Mouse (Mus musculus): ENCODE results near the gene BC107364. TPM values are rescaled to one million over a fixed set of nuclear protein-coding genes. Genes with fewer than 3 reads are reported as not detected.
"Not testable (repeated sequence)": the region's sequence is repeated elsewhere in the genome, so short reads cannot be mapped to it uniquely, and the experiment has no call there.

The BC107364 gene
- polyA plus RNA-seq, 1 experiment from 2014 or later = not detected

- 90% methylated on average over 3 of the region's 3 CpGs for WGBS
- not testable (repeated sequence) for H3K9me3 ChIP-seq (replicated peaks); H3K4me3 ChIP-seq (replicated peaks); H3K27ac ChIP-seq; H3K4me1 ChIP-seq; H3K36me3 ChIP-seq; H3K4me2 ChIP-seq; ATAC-seq (replicated peaks; ENCODE audit: low FRiP score); H3K9ac ChIP-seq
- peaks cover 78% of the 10 kb centered on the region for H3K27me3 ChIP-seq
Observed at GRCm38 (mm10) chr3:96468335-96468734, 16.2 kb upstream of the BC107364 start.

GRCm38 (mm10) chr3:96467641-96468040 lies 15.5 kb upstream of the BC107364 start:
- H3K9ac ChIP-seq = no peak overlapping the region
- H3K4me3 ChIP-seq (replicated peaks) = no peak overlapping the region
- no peaks in the 10 kb centered on the region for H3K36me3 ChIP-seq
- H3K4me1 ChIP-seq = 0 out of 2 replicates have a peak, but pooled peaks cover 5% of the 10 kb centered on the region
- H3K4me2 ChIP-seq = no peak overlapping the region
- peaks cover 72% of the 10 kb centered on the region for H3K27me3 ChIP-seq
- 92% methylated on average over 8 of the region's 8 CpGs for WGBS
- H3K27ac ChIP-seq = no peak overlapping the region
- no peaks in the 10 kb centered on the region for H3K9me3 ChIP-seq (replicated peaks)
- no peak for ATAC-seq (replicated peaks; ENCODE audit: low FRiP score)

- Histone ChIP-seq H3K27me3 (peaks cover 43% of the 10 kb centered on the region), H3K9me3 (replicated peaks) (no peaks in the 10 kb centered on the region), H3K9ac (0 out of 2 replicates have a peak overlapping the region, but pooled peaks have one; percentile 11), H3K4me3 (replicated peaks) (peak overlapping the region; percentile 19), H3K27ac (no peak overlapping the region), H3K4me2 (peak overlapping the region; percentile 40), H3K36me3 (no peaks in the 10 kb centered on the region), H3K4me1 (0 out of 2 replicates have a peak, but pooled peaks cover 5% of the 10 kb centered on the region)
- WGBS = 7% methylated on average over 25 of the region's 25 CpGs
- ATAC-seq (replicated peaks; ENCODE audit: low FRiP score) = no peak
Observed at GRCm38 (mm10) chr3:96463891-96464290, 11.8 kb upstream of the BC107364 start.

- H3K27me3 ChIP-seq = peaks cover 22% of the 10 kb centered on the region
- not testable (repeated sequence) for H3K4me2 ChIP-seq; H3K4me3 ChIP-seq (replicated peaks); H3K36me3 ChIP-seq; H3K9me3 ChIP-seq (replicated peaks); H3K4me1 ChIP-seq; ATAC-seq (replicated peaks; ENCODE audit: low FRiP score); H3K9ac ChIP-seq; H3K27ac ChIP-seq
- no CpG with 5 or more reads among the region's 19 CpGs for WGBS
Observed at GRCm38 (mm10) chr3:96460568-96460870, 8.4 kb upstream of the BC107364 start.

DNA sequence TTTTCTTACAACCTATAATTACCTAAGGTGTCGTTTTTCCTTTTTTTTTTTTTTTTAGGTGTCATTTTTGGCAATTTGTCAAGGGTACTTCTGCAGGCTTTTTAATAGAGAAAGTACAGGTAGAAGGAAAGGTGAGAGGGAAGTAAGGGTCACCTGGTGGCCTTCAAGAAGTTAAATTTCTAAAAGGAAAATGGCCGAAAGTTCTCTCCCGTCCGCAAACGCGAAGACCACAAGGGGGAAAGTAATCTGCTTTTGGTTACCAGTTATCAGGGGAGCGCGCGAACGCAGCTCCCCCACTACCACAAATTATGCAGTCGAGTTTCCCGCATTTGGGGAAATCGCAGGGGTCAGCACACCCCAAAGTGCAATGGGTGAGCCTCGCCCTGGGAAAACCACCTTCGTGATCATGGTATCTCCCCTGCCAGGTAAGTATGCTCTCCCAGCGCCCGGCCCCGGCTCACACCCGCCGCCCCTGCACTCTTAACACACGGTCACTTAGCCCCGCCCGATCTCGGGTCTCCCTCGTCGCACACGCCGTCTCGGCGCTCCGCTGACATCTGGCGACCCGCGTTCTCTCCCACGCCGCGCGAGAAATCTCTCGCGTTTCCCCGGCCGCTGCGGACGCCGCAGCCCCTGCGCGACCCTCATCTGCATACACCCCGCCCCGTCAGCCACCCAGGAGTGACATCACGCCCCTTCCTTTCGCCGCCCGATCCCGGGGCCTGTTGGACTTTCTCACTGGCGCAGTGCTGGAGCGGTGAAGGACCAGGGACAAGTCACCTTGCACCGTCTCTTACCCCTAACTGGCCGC lies 7.9 kb upstream of the BC107364 start:
- H3K9me3 ChIP-seq (replicated peaks); H3K27ac ChIP-seq; H3K9ac ChIP-seq; H3K4me2 ChIP-seq; H3K4me3 ChIP-seq (replicated peaks); H3K36me3 ChIP-seq; H3K4me1 ChIP-seq: not testable (repeated sequence)
- peaks cover 23% of the 10 kb centered on the region for H3K27me3 ChIP-seq
- ATAC-seq (replicated peaks; ENCODE audit: low FRiP score) = peak; percentile 93
- WGBS = 0% methylated on average over 1 of the region's 58 CpGs

- H3K36me3 ChIP-seq; H3K4me1 ChIP-seq; H3K4me2 ChIP-seq; H3K9me3 ChIP-seq (replicated peaks); ATAC-seq (replicated peaks; ENCODE audit: low FRiP score); H3K4me3 ChIP-seq (replicated peaks); H3K9ac ChIP-seq; H3K27ac ChIP-seq: not testable (repeated sequence)
- WGBS = no CpG with 5 or more reads among the region's 48 CpGs
- H3K27me3 ChIP-seq = peaks cover 19% of the 10 kb centered on the region
Observed at GRCm38 (mm10) chr3:96458886-96459439, 6.9 kb upstream of the BC107364 start.

DNA sequence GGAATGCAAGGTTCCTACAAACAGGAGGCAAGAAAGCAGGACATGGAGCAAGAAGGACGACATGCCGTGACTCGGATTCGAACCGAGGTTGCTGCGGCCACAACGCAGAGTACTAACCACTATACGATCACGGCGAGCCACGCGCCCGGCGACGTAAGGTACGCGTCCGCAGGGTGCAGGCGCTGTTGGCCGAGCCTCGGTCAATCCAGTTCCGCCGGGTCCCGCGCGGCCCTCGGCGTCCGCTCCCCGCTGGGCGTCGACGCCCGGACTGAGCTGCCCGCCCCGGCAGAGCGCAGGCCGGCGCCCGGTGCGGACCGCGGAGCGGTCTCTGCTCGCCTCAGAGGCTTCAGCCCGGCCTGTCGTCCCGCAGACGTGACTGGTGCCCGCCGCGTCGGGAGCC lies 5.9 kb upstream of the BC107364 start:
- not testable (repeated sequence) for H3K4me1 ChIP-seq; H3K9me3 ChIP-seq (replicated peaks); H3K36me3 ChIP-seq; H3K9ac ChIP-seq; H3K27ac ChIP-seq; H3K4me3 ChIP-seq (replicated peaks); H3K4me2 ChIP-seq
- ATAC-seq (replicated peaks; ENCODE audit: low FRiP score) = 0 out of 2 replicates have a peak, but pooled peaks have one; percentile 5
- no CpG with 5 or more reads among the region's 53 CpGs for WGBS
- H3K27me3 ChIP-seq = peaks cover 15% of the 10 kb centered on the region

DNA sequence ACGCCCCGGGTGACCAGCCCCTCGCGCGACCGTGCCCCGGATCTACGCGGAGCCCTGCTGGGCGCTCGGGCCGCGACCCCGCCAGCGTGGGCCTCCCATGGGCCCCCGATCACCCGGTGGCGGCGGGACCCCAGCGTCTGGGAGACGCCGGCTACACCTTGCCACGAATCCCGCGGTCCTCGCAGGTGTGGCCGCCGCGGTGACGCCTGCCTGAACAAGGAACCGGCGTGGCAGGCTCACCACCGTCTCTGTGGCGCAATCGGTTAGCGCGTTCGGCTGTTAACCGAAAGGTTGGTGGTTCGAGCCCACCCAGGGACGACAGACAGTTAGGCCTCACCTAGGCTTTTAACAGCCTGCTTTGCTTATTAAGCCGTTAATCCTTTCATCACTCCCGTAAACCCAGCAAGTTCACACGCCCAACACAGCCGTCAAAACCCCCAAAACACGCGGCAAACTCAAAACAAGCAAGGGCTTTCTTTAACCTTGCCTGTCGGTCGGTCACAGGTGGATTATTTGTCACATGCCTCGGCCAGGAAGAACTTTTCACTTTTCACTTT lies 847 bp downstream of the BC107364 start:
- no CpG with 5 or more reads among the region's 50 CpGs for WGBS
- H3K9me3 ChIP-seq (replicated peaks); H3K4me3 ChIP-seq (replicated peaks); ATAC-seq (replicated peaks; ENCODE audit: low FRiP score); H3K36me3 ChIP-seq; H3K27ac ChIP-seq; H3K4me1 ChIP-seq; H3K4me2 ChIP-seq; H3K9ac ChIP-seq: not testable (repeated sequence)
- peaks cover 19% of the 10 kb centered on the region for H3K27me3 ChIP-seq

GRCm38 (mm10) chr3:96450586-96450896 lies 1.6 kb downstream of the BC107364 start:
- H3K4me3 ChIP-seq (replicated peaks); H3K9me3 ChIP-seq (replicated peaks); H3K9ac ChIP-seq; H3K27ac ChIP-seq; H3K4me2 ChIP-seq; H3K36me3 ChIP-seq; H3K4me1 ChIP-seq; ATAC-seq (replicated peaks; ENCODE audit: low FRiP score): not testable (repeated sequence)
- WGBS = 0% methylated on average over 1 of the region's 10 CpGs
- H3K27me3 ChIP-seq = peaks cover 22% of the 10 kb centered on the region

DNA sequence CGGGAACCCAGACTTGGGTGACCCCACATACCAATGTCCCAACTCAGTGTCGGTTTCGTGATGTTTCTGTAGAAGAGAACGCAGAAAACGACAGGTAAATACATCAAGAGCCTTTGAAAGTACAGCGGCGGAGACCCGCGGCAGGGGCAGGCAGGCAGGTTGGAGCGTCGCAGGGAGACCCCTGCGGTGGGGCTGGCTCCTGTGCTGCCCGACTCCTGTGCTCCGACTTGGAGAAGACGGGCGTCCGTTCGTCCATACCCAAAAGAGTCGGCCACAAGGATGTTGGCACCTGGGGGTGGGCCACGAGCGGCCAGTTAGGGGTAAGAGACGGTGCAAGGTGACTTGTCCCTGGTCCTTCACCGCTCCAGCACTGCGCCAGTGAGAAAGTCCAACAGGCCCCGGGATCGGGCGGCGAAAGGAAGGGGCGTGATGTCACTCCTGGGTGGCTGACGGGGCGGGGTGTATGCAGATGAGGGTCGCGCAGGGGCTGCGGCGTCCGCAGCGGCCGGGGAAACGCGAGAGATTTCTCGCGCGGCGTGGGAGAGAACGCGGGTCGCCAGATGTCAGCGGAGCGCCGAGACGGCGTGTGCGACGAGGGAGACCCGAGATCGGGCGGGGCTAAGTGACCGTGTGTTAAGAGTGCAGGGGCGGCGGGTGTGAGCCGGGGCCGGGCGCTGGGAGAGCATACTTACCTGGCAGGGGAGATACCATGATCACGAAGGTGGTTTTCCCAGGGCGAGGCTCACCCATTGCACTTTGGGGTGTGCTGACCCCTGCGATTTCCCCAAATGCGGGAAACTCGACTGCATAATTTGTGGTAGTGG lies 2.1 kb downstream of the BC107364 start:
- H3K9ac ChIP-seq; H3K4me1 ChIP-seq; H3K27ac ChIP-seq; H3K9me3 ChIP-seq (replicated peaks); H3K4me2 ChIP-seq; H3K4me3 ChIP-seq (replicated peaks); H3K36me3 ChIP-seq: not testable (repeated sequence)
- WGBS = no CpG with 5 or more reads among the region's 68 CpGs
- peak; percentile 94 for ATAC-seq (replicated peaks; ENCODE audit: low FRiP score)
- peaks cover 22% of the 10 kb centered on the region for H3K27me3 ChIP-seq

- WGBS = 83% methylated on average over 4 of the region's 4 CpGs
- no peaks in the 10 kb centered on the region for H3K36me3 ChIP-seq
- H3K4me3 ChIP-seq (replicated peaks) = no peak overlapping the region
- H3K4me1 ChIP-seq = peaks cover 4% of the 10 kb centered on the region
- no peak overlapping the region for H3K9ac ChIP-seq
- H3K9me3 ChIP-seq (replicated peaks) = no peaks in the 10 kb centered on the region
- H3K27me3 ChIP-seq = peaks cover 61% of the 10 kb centered on the region
- H3K4me2 ChIP-seq = no peak overlapping the region
- no peak for ATAC-seq (replicated peaks; ENCODE audit: low FRiP score)
- H3K27ac ChIP-seq = no peak overlapping the region
Observed at GRCm38 (mm10) chr3:96445436-96445835, 6.7 kb downstream of the BC107364 start.

DNA sequence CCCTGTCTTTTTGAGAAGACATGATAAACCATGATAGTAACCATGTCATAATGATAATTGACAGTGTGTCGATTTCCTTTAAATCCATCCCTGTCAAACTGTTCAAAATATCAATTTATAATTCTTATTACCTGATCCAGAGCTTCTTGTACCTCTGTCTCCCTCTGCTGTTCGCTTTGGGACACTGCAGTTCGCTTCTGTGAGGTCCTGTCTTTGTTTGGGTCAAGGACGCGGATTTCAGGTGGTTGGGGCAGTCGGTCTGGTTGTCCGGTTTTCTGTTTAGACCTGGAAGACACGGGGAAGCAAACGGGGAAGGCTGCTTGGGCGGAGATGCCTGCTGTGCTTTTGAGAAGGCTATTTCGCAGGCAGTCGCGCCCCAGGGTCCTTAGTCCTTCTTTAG lies 11.5 kb downstream of the BC107364 start:
- under 1% methylated on average over 13 of the region's 13 CpGs for WGBS
- peak overlapping the region; percentile 54 for H3K4me2 ChIP-seq
- peaks cover 94% of the 10 kb centered on the region for H3K27me3 ChIP-seq
- H3K9ac ChIP-seq = peak overlapping the region; percentile 23; the same call in 1 of the 2 replicates
- no peak for ATAC-seq (replicated peaks; ENCODE audit: low FRiP score)
- no peaks in the 10 kb centered on the region for H3K36me3 ChIP-seq
- peak overlapping the region; percentile 26 for H3K4me3 ChIP-seq (replicated peaks)
- no peak overlapping the region for H3K27ac ChIP-seq
- H3K9me3 ChIP-seq (replicated peaks) = no peaks in the 10 kb centered on the region
- H3K4me1 ChIP-seq = peaks cover 10% of the 10 kb centered on the region
